Mouse (Mus musculus): ENCODE measurements at regions not wholly inside any gene's neighbourhood (a gene's known extent, or its start where the extent isn't known, plus 50 kb on each side); places are given as distances from the start of the nearest gene placed in this dataset.

- no peaks in the 10 kb centered on the region for H3K9me3 ChIP-seq (replicated peaks)
- no peaks in the 10 kb centered on the region for H3K27me3 ChIP-seq (ENCODE audit: low read depth, poor library complexity, severe bottlenecking)
- no peaks in the 10 kb centered on the region for H3K4me1 ChIP-seq
- H3K27ac ChIP-seq = no peak overlapping the region
- H3K36me3 ChIP-seq = no peaks in the 10 kb centered on the region
- H3K4me3 ChIP-seq = no peak overlapping the region
- 94% methylated on average over 2 of the region's 2 CpGs for WGBS
- no peak for DNase-seq (ENCODE audit: low spot score)
These were observed 126.4 kb upstream of the Fbxo11 start for GRCm38 (mm10) chr17:88191444-88191843.

- Histone ChIP-seq H3K36me3 (no peaks in the 10 kb centered on the region), H3K9me3 (replicated peaks) (no peaks in the 10 kb centered on the region), H3K27me3 (ENCODE audit: low read depth, poor library complexity, severe bottlenecking) (no peaks in the 10 kb centered on the region), H3K4me3 (no peak overlapping the region), H3K27ac (no peak overlapping the region), H3K4me1 (no peaks in the 10 kb centered on the region)
- no peak for DNase-seq (ENCODE audit: low spot score)
- WGBS = 92% methylated on average over 16 of the region's 16 CpGs
These were observed 127.1 kb upstream of the Fbxo11 start for GRCm38 (mm10) chr17:88191930-88192807.

- no peaks in the 10 kb centered on the region for H3K9me3 ChIP-seq (replicated peaks)
- H3K4me1 ChIP-seq = no peaks in the 10 kb centered on the region
- WGBS = 89% methylated on average over 5 of the region's 5 CpGs
- H3K4me3 ChIP-seq = no peak overlapping the region
- H3K27ac ChIP-seq = no peak overlapping the region
- no peaks in the 10 kb centered on the region for H3K27me3 ChIP-seq (ENCODE audit: low read depth, poor library complexity, severe bottlenecking)
- no peaks in the 10 kb centered on the region for H3K36me3 ChIP-seq
- no peak for DNase-seq (ENCODE audit: low spot score)
These were observed 129.6 kb upstream of the Fbxo11 start for GRCm38 (mm10) chr17:88194693-88195092.

- 90% methylated on average over 2 of the region's 2 CpGs for WGBS
- H3K4me3 ChIP-seq = no peak overlapping the region
- no peak overlapping the region for H3K27ac ChIP-seq
- no peak for DNase-seq (ENCODE audit: low spot score)
- no peaks in the 10 kb centered on the region for H3K27me3 ChIP-seq (ENCODE audit: low read depth, poor library complexity, severe bottlenecking)
- H3K36me3 ChIP-seq = no peaks in the 10 kb centered on the region
- no peaks in the 10 kb centered on the region for H3K4me1 ChIP-seq
- no peaks in the 10 kb centered on the region for H3K9me3 ChIP-seq (replicated peaks)
These were observed 130.2 kb upstream of the Fbxo11 start for GRCm38 (mm10) chr17:88195303-88195702.

GRCm38 (mm10) chr17:88195893-88196292 is 130.8 kb upstream of the Fbxo11 start:
- no peak for DNase-seq (ENCODE audit: low spot score)
- Histone ChIP-seq H3K27ac (no peak overlapping the region), H3K4me1 (no peaks in the 10 kb centered on the region), H3K9me3 (replicated peaks) (no peaks in the 10 kb centered on the region), H3K4me3 (no peak overlapping the region), H3K27me3 (ENCODE audit: low read depth, poor library complexity, severe bottlenecking) (no peaks in the 10 kb centered on the region), H3K36me3 (no peaks in the 10 kb centered on the region)
- WGBS = 80% methylated on average over 6 of the region's 6 CpGs

- no peaks in the 10 kb centered on the region for H3K36me3 ChIP-seq
- no peaks in the 10 kb centered on the region for H3K27me3 ChIP-seq (ENCODE audit: low read depth, poor library complexity, severe bottlenecking)
- WGBS = 83% methylated on average over 1 of the region's 1 CpGs
These were observed 131.2 kb upstream of the Fbxo11 start for GRCm38 (mm10) chr17:88196322-88196721.

GRCm38 (mm10) chr17:88197381-88197780 is 132.3 kb upstream of the Fbxo11 start:
- Histone ChIP-seq H3K27me3 (ENCODE audit: low read depth, poor library complexity, severe bottlenecking) (no peaks in the 10 kb centered on the region), H3K27ac (no peak overlapping the region), H3K36me3 (no peaks in the 10 kb centered on the region), H3K9me3 (replicated peaks) (no peaks in the 10 kb centered on the region), H3K4me1 (no peaks in the 10 kb centered on the region), H3K4me3 (no peak overlapping the region)
- DNase-seq (ENCODE audit: low spot score) = no peak
- WGBS = 81% methylated on average over 3 of the region's 3 CpGs

More at GRCm38 (mm10) chr17:88196322-88196721, 131.2 kb upstream of the Fbxo11 start:
- Histone ChIP-seq H3K27ac (no peak overlapping the region), H3K9me3 (replicated peaks) (no peaks in the 10 kb centered on the region), H3K4me3 (no peak overlapping the region), H3K4me1 (no peaks in the 10 kb centered on the region)
- DNase-seq (ENCODE audit: low spot score) = no peak

GRCm38 (mm10) chr17:88201249-88201970 is 136.3 kb upstream of the Fbxo11 start:
- Histone ChIP-seq H3K36me3 (no peaks in the 10 kb centered on the region), H3K27me3 (ENCODE audit: low read depth, poor library complexity, severe bottlenecking) (no peaks in the 10 kb centered on the region), H3K4me3 (no peak overlapping the region), H3K27ac (no peak overlapping the region), H3K9me3 (replicated peaks) (no peaks in the 10 kb centered on the region), H3K4me1 (no peaks in the 10 kb centered on the region)
- no peak for DNase-seq (ENCODE audit: low spot score)
- 88% methylated on average over 12 of the region's 12 CpGs for WGBS

- no peak overlapping the region for H3K27ac ChIP-seq
- 92% methylated on average over 4 of the region's 4 CpGs for WGBS
- H3K4me1 ChIP-seq = no peaks in the 10 kb centered on the region
- H3K4me3 ChIP-seq = no peak overlapping the region
- H3K27me3 ChIP-seq (ENCODE audit: low read depth, poor library complexity, severe bottlenecking) = no peaks in the 10 kb centered on the region
- no peak for DNase-seq (ENCODE audit: low spot score)
- no peaks in the 10 kb centered on the region for H3K36me3 ChIP-seq
- H3K9me3 ChIP-seq (replicated peaks) = no peaks in the 10 kb centered on the region
These were observed 137.1 kb upstream of the Fbxo11 start for GRCm38 (mm10) chr17:88202214-88202613.

- 84% methylated on average over 1 of the region's 1 CpGs for WGBS
- Histone ChIP-seq H3K27me3 (ENCODE audit: low read depth, poor library complexity, severe bottlenecking) (no peaks in the 10 kb centered on the region), H3K27ac (no peak overlapping the region), H3K4me1 (no peaks in the 10 kb centered on the region), H3K9me3 (replicated peaks) (no peaks in the 10 kb centered on the region), H3K4me3 (no peak overlapping the region), H3K36me3 (no peaks in the 10 kb centered on the region)
- DNase-seq (ENCODE audit: low spot score) = no peak
These were observed 144.5 kb upstream of the Fbxo11 start for GRCm38 (mm10) chr17:88209565-88209964.

- no peak overlapping the region for H3K4me3 ChIP-seq
- H3K9me3 ChIP-seq (replicated peaks) = no peaks in the 10 kb centered on the region
- no peak overlapping the region for H3K27ac ChIP-seq
- H3K27me3 ChIP-seq (ENCODE audit: low read depth, poor library complexity, severe bottlenecking) = no peaks in the 10 kb centered on the region
- no peaks in the 10 kb centered on the region for H3K36me3 ChIP-seq
- no peaks in the 10 kb centered on the region for H3K4me1 ChIP-seq
- DNase-seq (ENCODE audit: low spot score) = no peak
- WGBS = 92% methylated on average over 7 of the region's 7 CpGs
These were observed 147.0 kb upstream of the Fbxo11 start for GRCm38 (mm10) chr17:88212121-88212520.

- Histone ChIP-seq H3K27me3 (ENCODE audit: low read depth, poor library complexity, severe bottlenecking) (no peaks in the 10 kb centered on the region), H3K4me3 (no peak overlapping the region), H3K27ac (no peak overlapping the region), H3K4me1 (no peaks in the 10 kb centered on the region), H3K36me3 (no peaks in the 10 kb centered on the region), H3K9me3 (replicated peaks) (no peaks in the 10 kb centered on the region)
- WGBS = 93% methylated on average over 9 of the region's 9 CpGs
- DNase-seq (ENCODE audit: low spot score) = no peak
These were observed 149.7 kb upstream of the Fbxo11 start for GRCm38 (mm10) chr17:88214746-88215145.

GRCm38 (mm10) chr17:88222379-88222955 is 157.4 kb upstream of the Fbxo11 start:
- Histone ChIP-seq H3K4me3 (no peak overlapping the region), H3K4me1 (peaks cover 21% of the 10 kb centered on the region)
- no peak for DNase-seq (ENCODE audit: low spot score)

More at GRCm38 (mm10) chr17:88222379-88222955, 157.4 kb upstream of the Fbxo11 start:
- H3K27me3 ChIP-seq (ENCODE audit: low read depth, poor library complexity, severe bottlenecking) = no peaks in the 10 kb centered on the region
- 48% methylated on average over 5 of the region's 5 CpGs for WGBS
- H3K9me3 ChIP-seq (replicated peaks) = peaks cover 3% of the 10 kb centered on the region; the same call in 1 of the 2 replicates
- H3K27ac ChIP-seq = no peak overlapping the region
- H3K36me3 ChIP-seq = no peaks in the 10 kb centered on the region
